Mouse (Mus musculus) left cerebral cortex, postnatal 10 days (tissue): Measurements from ENCODE around the gene Cyp2w1. TPM values are rescaled to one million over a fixed set of nuclear protein-coding genes. Genes with fewer than 3 reads are reported as not detected.

Source experiments
- microRNA-seq: library from miRNA; unstranded; fragments of <30 nt; microRNA quantifications from one replicate; pipeline ENCODE4 v1.2.0, GENCODE M21; 2022
- total RNA-seq, 2 experiments: library from RNA; stranded (reverse); gene quantifications; 2 replicates each; pipeline ENCODE4 v1.2.3; 2021

Gene Cyp2w1
- total RNA-seq, 2 experiments from 2014 or later, result not detected

Small RNA genes within 50 kb of the gene (microRNA-seq; reads per million reads assigned to microRNA genes)
- 487 reads per million, percentile 71 among the genes with 10 or more reads in this experiment for gene Mir339

Other genes starting within 250 kb of the Cyp2w1 start
- gene Prkar1b, start 202.6 kb upstream of the Cyp2w1 start, total RNA-seq, result 100 to 1,000 TPM; 499 to 505 TPM
- gene Dnaaf5, start 202.4 kb upstream of the Cyp2w1 start, total RNA-seq, result 1 to 10 TPM; 6.3 to 6.7 TPM
- 10 to 100 TPM; 81.3 to 82.9 TPM for gene Sun1, start 152.0 kb upstream of the Cyp2w1 start, total RNA-seq
- gene Get4, start 100.3 kb upstream of the Cyp2w1 start, total RNA-seq, result 10 to 100 TPM; 55.9 to 56.2 TPM
- gene Adap1, start 27.0 kb upstream of the Cyp2w1 start, total RNA-seq, result 100 to 1,000 TPM; 370 to 382 TPM
- 10 to 100 TPM; 75.2 to 90.2 TPM for gene Cox19, start 1.2 kb upstream of the Cyp2w1 start, total RNA-seq
- gene Gpr146, start 25.1 kb downstream of the Cyp2w1 start, total RNA-seq, result 1 to 10 TPM; 5.7 to 7.5 TPM
- under 1 TPM; 0.24 to 0.28 TPM for gene C130050O18Rik, start 52.7 kb downstream of the Cyp2w1 start, total RNA-seq
- 1 to 10 TPM; 2.9 to 3.3 TPM for gene Gper1, start 70.5 kb downstream of the Cyp2w1 start, total RNA-seq
- gene 3110082I17Rik, start 107.9 kb downstream of the Cyp2w1 start, total RNA-seq, result 10 to 100 TPM; 20.1 to 20.2 TPM
- gene Zfand2a, start 131.9 kb downstream of the Cyp2w1 start, total RNA-seq, result 100 to 1,000 TPM in 1 of 2 experiments, 10 to 100 TPM in 1; 93.4 to 100 TPM
- gene Uncx, start 190.9 kb downstream of the Cyp2w1 start, total RNA-seq, result under 1 TPM in 1 of 2 experiments, not detected in 1; 0.21 TPM